Mouse (Mus musculus): Measurements from ENCODE around the gene Erbb2.

Erbb2 gene

DNA sequence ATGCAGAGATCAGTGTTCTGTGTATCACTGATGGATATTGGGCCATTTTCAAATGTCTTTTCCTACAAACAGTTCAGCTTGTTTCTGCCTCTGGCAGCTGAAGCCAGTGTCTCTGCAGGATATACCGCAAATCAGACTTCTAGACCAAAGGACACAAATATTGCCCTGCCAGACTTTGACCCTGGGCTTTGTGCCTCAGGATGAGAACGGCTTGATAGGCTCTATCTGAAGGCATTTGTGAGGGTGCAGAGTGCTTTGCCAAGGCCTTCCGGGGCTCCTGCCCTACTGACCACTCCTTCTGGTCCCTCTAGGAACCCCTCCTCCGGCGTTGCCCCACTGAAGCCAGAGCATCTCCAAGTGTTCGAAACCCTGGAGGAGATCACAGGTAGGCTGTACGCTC, 14.3 kb downstream of the Erbb2 start:
- no peak for DNase-seq

DNA sequence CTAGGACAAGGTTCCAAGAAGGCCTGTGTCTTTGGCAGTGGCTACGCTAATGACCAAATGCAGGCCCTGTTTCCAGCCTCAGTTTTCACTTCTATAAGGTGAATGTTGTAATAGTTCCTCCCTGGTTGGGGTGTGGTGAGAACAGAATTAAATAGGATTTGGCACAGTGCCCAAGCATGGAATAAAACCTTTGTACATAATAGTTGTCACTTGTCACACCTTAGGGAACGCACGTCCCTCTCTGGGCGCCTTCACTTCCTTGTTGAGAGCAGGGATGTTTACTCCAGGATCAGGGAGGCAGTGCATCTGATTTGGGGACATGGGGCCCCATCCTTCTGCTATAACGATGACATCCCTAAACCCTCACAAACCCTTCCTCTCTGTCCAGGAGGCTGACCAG, 16.2 kb downstream of the Erbb2 start:
- no peak for DNase-seq

DNA sequence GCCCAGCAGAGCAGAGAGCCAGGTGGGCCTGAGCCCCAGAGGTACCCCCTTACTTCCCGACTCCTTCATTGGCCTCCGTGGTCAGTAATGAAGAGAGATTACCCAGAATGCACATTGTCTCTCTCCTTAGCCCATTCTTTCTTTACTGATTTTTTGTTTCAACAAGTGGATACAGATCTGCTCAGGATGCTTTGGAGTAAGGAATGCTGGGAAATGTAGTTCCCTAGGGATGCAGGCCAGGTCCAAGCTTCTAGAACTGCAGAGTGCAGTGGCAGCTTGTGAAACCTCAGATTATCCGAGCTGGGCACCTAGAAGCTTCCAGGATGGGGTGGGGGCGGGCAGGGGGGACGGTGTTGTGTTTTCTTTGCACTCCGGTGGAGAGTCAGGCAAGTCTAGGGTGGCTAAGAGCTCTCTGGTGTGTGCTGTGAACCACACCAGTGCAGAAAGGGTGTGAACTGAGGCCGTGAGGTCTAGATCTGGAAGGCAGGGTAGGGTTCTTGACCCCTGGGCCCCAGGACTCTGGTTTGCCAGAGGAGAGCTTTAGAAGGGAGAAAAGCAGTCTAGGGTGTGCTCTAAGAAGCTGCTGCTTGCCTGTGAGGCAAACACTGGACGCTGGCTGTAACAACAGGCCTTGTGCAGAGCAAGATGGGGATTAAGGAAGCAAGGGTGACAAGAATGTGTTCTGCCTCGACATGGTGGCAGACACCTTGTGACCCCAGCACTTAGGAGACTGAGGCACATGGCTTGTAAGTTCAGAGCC, 19.7 kb downstream of the Erbb2 start:
- no peak for DNase-seq

DNA sequence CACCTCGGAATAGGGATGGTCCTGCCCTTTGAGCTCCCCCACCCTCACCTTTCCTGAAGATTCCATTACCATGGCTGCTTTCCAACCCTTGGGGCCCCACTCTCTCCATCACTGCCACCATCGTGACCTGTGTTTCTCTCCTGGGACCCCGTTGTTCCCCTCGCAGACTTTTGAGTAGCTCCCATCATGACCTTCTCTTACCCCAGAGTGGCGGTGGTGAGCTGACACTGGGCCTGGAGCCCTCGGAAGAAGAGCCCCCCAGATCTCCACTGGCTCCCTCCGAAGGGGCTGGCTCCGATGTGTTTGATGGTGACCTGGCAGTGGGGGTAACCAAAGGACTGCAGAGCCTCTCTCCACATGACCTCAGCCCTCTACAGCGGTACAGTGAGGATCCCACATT, 23.5 kb downstream of the Erbb2 start:
- no peak for DNase-seq

DNA sequence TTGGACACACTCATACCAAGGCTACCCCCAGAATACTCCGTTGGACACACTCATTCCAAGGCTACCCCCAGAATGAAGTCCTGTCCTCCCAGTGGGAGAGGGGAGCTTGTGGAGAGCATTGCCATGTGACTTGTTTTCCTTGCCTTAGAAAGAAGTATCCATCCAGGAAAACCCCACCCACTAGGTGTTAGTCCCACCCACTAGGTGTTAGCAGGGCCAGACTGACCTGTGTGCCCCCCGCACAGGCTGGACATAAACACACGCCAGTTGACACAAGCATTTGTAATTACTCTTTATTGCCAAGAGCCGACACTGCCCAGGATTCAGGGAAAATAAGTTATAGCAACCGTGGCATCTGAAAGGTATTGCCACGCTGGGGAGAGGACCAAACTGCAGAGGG, 25.2 kb downstream of the Erbb2 start:
- DNase-seq, result no peak

DNA sequence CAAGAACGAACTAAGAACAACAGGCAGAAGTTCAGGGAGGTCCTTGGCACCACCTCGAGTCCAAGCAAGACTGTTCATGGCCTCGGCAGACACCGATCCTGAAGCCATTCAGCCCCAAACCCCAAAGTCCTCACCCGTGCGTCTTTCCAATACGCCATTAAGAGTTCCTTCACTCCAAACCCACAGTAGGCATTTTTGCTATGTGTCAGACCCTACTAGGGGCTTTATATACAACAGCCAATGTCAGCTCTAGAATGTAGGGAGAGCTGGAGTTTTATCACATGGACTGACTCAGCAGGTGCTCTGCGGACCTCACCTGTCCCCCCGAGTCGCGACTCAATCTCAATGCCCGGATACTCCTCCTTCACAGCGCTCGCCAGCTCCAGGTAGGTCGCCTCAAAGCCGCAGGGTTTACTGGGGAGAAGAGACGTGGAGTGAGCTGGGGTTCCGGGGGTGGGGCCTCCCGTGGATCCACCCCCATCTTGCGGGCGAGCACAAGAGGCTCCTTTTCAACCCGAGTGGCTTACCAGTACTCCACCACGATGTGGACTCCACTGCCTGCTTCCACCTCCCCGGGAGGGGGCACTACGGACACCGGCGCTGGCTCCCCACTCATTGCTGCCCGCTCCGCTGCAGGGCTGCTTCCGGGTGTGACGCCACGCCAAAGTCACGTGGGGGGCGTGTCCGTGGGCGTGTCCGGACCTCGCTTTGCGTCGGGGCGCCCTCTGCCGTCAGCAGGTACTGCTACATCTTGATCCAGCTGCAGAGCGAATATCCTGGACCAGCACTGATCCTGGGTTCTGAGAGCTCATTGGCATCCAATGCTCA, 26.3 kb downstream of the Erbb2 start, which contains the start of gene Mien1:
TSS of gene Mien1 (minus strand) at position 661 of the 828 bp plus-strand sequence.
- peak; percentile 96 for DNase-seq

DNA sequence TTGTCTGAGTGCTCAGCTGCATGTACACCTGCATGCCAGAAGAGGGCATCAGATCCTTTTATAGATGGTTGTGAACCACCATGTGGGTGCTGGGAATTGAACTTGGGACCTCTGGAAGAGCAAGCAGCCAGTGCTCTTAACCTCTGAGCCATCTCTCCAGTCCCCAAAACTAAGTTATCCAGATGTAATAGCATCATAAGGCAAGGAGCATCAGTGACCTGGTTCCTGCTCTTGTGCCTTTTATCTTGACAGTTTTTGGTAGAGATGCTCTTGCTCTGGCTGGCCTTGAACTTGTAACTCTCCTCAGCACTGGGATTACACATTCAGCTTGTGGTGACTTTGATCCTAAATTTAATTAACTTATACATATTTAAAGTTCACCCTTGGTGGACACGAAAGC, 31.4 kb downstream of the Erbb2 start:
- no peak for DNase-seq

DNA sequence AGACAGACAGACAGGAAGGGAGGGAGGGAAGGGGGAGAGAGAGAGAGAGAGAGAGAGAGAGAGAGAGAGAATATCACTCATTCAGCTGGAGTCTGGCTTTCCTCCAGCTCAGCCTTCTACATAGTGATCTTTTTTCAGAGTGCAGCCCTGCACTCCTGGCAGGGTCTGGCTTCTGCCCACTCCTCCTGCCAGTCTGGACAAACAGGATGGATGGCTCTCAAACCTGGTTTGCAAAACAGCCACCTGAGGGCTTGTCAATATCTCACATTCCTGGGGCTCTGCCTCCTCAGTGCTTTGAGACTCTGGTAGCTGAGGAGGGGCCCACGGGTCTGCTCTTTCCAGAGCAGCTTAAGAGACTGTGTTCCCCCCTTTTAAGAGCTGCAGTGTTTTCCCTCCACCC, 33.0 kb downstream of the Erbb2 start:
- DNase-seq, result no peak

DNA sequence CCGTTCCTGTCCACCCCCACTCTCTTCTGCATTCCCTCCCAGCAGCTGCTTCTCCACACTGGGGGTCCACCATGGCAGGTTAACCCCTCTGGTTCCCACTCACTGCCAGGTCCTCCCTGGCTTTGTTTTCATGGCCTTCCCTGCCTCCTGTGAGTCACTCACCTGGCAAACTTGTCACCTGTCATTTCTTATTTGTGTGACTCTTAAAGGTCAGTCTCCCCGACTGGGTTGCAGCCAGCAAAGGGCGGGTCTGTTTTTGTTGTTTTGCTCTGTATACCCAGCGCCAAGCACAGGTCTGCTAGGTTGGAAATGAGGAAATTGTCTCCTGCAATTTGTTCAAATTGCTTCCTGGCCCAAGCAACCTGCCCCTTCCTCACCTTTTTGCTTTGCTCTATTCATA, 33.4 kb downstream of the Erbb2 start:
- DNase-seq, result no peak

DNA sequence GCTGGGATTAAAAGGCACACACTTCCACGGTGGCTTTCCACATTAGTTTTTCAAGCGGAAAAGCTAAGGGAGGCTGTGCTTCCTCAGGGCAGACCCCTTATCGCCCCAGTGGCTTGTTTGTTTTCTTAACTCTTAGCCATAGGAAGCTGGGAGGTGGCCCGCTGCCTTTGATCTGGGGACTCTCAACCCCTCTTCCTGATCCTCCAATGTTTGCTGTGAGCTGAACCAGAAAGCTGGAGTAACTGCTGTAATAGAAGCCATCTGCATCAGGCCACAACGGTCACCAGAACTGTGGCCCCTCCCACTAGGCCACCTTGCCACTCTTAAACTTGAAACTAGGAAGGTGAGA, 33.9 kb downstream of the Erbb2 start, which contains the start of gene Grb7:
TSS of gene Grb7 (plus strand) at position 182 of the 349 bp plus-strand sequence.
- peak; percentile 25 for DNase-seq

DNA sequence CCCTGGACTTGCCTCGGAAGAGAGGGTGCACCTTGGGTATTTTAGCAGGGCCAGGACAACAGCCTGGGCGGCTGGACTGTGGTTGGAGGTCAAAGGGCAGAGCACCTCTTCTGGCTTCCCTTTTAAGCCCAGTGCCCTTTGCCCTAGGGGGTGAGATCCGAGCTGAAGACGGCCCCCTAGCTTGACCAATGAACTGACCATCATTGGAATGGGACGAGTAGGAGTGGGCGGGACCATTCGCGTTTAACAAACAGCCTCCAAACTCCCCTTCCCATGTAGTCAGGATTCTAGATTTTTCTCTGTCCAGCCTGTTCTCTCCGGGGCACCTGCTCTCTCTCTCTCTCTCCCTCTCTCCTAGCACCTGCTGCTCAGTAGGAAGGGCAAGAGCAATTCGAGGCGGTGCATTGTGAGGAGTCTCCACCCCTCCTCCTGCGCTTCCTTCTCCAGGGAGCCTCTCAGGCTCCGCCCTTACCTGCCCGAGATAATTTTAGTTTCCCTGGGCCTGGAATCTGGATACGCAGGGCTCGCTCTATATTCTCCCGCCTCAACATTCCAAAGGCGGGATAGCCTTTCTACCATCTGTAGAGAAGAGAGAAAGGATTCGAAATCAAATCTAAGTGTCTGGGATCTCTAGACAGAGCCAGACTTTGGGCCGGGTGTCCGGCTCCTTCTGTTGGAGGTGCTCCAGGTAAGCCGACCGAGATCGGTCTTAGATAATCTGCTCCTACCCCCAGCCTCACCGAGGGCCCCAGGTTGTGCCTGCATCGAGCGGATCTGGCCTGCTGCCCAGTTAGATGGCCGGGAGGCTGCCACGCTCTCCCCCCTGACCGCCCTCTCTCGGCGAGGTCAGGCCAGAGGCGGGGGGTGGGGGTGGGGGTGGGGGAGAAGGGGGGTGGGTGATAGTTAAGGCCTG, 34.5 kb downstream of the Erbb2 start:
- DNase-seq, result peak; percentile 27

DNA sequence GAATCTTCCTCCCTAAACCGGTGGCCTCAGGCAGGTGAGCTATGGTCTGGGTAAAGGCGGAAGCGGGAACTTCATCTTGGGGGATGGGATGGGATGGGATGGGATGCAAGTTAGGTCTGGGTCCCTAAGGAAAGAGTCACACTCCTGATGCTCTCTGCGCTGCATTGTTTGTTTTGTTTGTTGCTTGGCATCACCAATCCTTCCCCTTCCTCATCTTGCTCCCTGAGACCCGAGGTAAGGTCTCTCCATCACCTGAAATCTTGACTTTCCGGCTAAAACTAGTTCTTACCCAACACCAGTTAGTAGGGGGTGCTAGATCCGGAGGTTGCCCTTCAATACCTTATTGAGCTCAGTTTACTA, 35.2 kb downstream of the Erbb2 start:
- no peak for DNase-seq

DNA sequence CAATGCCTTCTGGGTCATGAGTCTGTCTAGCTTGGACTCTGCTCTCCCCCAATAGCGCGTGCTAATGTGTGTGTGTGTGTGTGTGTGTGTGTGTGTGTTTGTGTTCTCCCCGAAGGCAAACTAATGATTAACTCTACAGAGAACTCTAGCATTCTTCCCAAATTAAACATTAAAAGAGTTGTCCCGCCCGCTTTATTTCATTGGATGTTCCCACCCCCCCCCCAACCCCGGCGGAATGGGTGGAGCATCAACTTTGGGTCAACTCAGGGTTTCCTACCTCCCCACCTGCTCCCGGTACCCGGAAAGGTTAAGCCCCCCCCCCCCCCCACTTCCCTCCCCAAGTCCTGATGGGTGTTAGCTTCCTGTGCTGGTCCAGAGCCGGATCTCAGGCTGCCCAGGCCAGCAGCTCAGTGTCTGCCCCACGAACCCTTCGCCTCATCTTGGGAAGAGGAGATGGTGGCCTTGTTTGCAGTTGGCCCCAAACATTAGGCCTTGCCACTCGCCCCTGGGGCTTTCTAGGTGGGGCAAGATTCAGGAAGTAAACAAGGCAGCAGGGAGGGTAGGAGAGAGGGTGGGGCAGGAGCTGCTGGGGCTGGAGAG, 36.0 kb downstream of the Erbb2 start:
- DNase-seq, result no peak

DNA sequence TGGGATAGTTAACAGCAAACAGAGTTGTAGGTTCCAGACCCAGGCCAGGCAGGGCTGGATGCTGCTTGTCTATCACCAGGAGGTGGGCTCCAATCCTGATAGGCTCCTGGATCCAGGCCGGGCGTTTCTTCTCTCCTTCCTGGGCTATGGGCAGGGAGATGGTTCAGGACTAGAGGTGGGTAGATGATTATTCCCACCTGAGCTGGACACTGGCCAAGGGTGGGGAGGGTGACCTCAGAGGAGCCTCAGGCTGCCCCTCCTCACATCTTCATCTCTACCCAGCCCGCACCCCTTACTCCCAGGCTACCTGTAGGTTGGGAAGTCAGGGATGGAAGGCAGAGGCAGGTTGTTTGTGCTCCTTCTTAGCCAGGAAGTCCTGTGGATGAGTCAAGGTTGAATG, 37.1 kb downstream of the Erbb2 start:
- DNase-seq, result no peak

DNA sequence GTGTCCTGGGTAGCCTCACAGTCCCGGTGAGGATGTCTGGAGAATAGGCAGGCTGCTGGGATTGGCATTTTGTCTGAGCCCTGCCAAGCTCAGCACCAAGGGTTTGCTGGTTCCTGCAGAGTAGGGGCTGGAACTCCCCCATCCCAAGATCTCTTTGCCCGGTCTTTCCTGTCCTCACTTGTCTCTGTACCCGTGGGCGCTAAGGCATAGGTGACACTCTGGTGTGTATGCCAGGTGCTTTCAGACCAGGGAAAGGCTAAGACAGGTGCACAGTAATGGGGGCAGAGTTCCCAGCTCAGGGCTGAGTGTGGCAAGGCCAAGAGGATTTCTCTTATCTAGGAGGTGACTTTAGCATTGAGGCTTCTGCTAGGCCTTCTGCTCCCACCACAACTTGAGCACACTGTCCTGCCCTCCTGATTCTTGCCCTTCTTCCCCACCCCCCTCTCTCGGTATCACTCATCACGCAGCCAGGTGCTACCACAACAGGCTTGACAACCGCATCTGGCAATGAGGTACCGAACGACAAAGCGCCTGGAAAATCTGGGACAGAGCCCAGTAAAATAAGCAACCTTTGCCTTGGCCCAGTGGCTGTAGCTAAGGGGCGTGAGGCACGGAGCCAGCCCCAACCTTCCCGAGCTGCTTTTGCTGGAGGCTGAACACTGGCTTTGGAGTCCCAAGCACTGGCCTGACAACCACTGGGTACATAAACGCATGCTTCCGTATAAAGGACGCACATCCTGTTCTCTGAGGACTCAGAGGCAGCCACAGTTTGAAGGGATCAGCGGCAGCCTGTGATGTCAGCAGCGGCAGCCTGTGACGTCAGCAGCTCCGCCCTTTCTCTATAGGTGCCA, 37.9 kb downstream of the Erbb2 start:
- no peak for DNase-seq

DNA sequence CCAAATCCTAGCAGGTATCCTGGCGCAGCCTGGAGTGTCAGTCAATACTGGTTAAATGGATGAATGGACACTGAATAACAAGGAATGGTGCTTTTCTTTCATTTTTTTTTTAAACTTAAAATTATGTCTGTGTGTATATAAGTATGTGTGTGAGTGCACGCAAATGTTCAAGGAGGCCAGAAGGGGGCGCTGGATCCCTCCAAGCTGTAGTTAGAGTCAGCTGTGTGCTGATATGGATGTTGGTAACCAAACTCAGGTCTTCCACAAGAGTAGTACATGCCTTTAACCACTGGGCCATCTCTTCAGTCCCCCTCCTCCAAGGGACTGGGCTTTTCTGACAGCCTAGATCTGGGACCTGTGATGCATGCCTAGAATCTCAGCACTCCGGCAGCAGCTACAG, 43.2 kb downstream of the Erbb2 start:
- DNase-seq, result peak; percentile 59

DNA sequence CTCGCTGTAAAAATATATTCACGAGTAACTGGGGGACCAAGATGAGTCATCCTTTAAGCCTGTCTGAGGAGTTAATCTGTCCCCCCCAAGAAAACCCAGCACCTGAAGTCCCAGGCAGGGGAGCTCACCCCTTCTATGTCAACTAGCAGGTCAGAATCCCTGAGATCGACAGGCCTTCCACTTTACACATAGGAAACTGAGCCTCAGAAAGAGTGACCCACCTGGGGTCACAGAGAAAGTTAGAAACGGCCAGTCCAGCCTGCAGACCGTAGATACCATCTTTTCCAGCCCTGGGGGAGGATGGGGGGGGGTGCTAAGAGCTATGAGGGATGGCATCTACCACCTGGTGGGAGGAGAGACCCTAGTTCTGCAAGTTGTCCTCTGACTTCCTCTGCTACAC, 44.3 kb downstream of the Erbb2 start:
- no peak for DNase-seq

DNA sequence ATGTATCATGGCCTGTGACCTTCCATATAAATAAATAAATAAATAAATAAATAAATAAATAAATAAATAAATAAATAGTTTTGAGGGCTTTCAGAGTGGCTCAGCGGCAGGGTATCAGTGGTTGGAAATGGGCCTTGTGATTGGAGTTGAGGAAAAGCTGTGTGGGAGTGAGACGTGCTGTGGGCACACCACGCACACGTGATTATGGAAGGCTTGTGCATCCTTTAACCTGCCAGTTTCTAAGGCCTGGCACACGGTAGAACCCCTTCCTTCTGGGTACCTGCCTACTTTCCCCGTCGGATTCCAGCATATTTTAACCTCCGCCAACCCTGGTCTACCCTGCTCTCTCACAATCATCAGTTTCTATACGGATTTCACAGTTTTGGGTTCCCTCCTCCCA, 44.7 kb downstream of the Erbb2 start:
- DNase-seq, result no peak

DNA sequence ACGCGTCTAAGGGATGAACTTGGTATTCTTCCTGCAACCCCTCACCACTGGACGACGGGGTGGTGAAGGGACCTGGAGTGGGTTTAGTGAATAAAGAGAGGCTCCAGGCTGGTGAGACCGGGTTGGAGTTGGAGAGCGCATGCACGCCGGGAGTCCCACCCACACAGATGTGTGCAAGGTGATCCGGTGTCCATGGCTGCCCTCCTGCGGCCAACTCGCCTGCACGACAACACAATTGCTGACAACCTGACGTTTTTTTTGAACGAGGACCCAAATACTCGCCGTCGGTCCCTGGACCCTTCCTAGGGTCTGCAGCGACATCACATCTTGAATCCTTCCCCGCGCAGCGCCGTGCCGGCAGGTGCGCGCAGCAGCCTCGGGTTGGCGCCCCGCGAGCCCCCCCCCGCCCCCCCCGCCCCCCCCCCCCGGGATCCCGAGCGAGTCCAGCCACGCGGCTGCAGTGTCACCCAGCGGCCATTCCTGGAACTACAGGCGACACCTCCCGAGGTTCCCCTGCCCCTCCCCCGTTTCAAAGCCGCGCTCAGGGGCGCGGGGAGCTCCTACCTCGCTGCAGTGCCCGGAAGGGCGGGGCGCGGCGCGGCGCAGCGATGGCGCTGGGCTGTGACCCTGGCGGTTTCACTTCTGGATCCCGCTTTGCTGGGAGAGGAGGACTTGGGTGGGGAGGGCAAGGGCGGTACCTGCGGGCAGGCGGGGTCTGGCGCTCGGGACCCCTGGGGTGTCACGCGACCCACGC, 45.3 kb downstream of the Erbb2 start:
- DNase-seq, result peak; percentile 99

DNA sequence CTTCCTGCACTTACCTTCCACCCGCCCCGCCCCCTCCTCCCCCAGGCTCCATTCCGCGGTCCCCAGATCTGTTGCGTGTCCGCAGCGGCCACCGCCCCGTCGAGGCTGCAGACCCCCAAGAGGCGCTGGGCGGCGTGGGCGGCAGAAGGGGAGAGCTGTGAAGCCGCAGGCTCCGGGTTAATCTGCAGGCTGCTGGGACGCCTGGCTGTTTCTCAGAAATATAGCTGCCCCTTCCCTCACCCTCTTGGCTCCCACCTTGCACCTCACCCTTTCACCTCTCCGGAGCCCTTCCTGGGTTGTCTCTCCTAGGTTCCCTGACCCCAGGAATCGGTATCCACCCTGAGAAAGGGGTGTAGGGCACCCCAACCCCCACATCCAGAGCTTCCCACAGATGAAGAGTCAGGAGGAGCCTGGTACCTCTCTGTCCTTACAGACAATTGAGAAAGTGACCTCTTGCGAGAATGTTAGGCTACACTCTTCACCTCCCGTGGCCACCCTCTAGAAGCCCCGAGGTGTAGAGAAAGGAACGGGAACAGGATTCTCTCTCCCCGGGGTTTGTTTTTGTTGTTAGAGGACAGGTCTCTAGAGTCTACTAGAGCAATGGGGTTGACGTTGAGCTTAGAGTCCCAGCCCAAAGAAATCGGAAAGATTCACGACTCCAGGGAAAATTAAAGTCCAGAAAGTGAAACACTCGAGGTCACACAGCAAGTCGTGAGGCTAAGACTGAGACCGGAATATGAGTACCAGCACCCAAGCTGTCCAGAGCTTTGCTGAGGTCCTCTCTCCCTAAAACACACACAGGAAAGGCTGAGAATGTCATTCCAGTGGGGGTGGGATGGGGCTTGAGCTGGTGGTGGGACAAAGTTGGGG, 46.1 kb downstream of the Erbb2 start:
- DNase-seq, result no peak

All from thymus, postnatal 14 days (tissue).